21 mouse cellular contexts compared by ENCODE assay signal in genomic region chr6:145852708-145853107, GRCm38 (mm10). TPM values are rescaled to one million over a fixed set of nuclear protein-coding genes. Genes with fewer than 3 reads are reported as not detected.
DNase-seq lines count a peak whose midpoint lies in the region; ATAC-seq and TF ChIP-seq lines count a peak whose summit lies in the region.
"Had no signal": no experiment of that assay in that cellular context is flagged by ENCODE, and none has a peak within 500 bp of the region (broad histone marks: within the 10 kb centered on the region; RNA-seq: fewer than 3 reads in every experiment).

No protein-coding gene starts in this region.

- TF ChIP-seq CTCF in layer of hippocampus, adult 2 months (conservative IDR thresholded peaks at IDR 0.05), result no peak

- ATAC-seq in frontal cortex, adult (ENCODE audit: low TSS enrichment), result peak; percentile 51
- peak; percentile 26 for ATAC-seq in inflammation-experienced regulatory T-cells, adult 6 months
- ATAC-seq: forebrain, embryonic 13.5 days; forebrain, embryonic 15.5 days; forebrain, postnatal 0 days had no signal

- DNase-seq in frontal cortex, postnatal 10 days (ENCODE audit: low spot score in 2 of 2), result no peak
- no peak for DNase-seq in layer of hippocampus, adult 2 months (ENCODE audit: low spot score in 2 of 2)
- DNase-seq in layer of hippocampus, postnatal 10 days (ENCODE audit: low spot score in 2 of 2), result no peak
- DNase-seq in brain, adult 2 months (ENCODE audit: low read depth, low spot score), result peak; percentile 72
- no peak for DNase-seq in right cerebral cortex, postnatal 36 days (ENCODE audit: low spot score in 2 of 2)
- DNase-seq: adrenal gland, adult 2 months; adrenal gland, postnatal 10 days; adrenal gland, postnatal 25 days; cerebellum, adult 11-12 months; cerebellum, adult 2 months; cerebellum, adult 9-10 months; cerebellum, postnatal 10 days; cerebellum, postnatal 25 days; forebrain, postnatal 0 days had no signal

- H3K4me3 ChIP-seq in layer of hippocampus, adult 2 months, result no peak overlapping the region
- H3K4me3 ChIP-seq: embryonic facial prominence, embryonic 10.5 days; embryonic facial prominence, embryonic 12.5 days; forebrain, embryonic 13.5 days; forebrain, embryonic 15.5 days had no signal

- 0 out of 2 replicates have a peak overlapping the region, but pooled peaks have one; percentile 7 for H3K27ac ChIP-seq in layer of hippocampus, adult 2 months
- H3K27ac ChIP-seq: embryonic facial prominence, embryonic 10.5 days; embryonic facial prominence, embryonic 12.5 days; forebrain, embryonic 13.5 days; forebrain, embryonic 15.5 days had no signal

RNA-seq across cellular contexts. Expression of gene Bhlhe41, which starts 12.7 kb away (rescaled TPM):
- total RNA-seq in layer of hippocampus, adult 2 months (2021), result 10 to 100 TPM; 45.2 to 47.1 TPM
- total RNA-seq in layer of hippocampus, postnatal 10 days (2021), result 10 to 100 TPM; 15.5 to 19.3 TPM
- under 1 TPM; 0.11 to 0.44 (median 0.35) TPM for polyA plus RNA-seq in inflammation-experienced regulatory T-cells, adult 6 months (2017; shearing (Covaris generic))
- total RNA-seq: MEL had no signal
